Mouse (Mus musculus): Measurements from ENCODE around the gene Nat8f4. TPM values are rescaled to one million over a fixed set of nuclear protein-coding genes. Genes with fewer than 3 reads are reported as not detected.
A peak's percentile ranks its signal among the peaks of the same experiment; 100 is the strongest.
"Not testable (repeated sequence)": the region's sequence is repeated elsewhere in the genome, so short reads cannot be mapped to it uniquely, and the experiment has no call there.

The Nat8f4 gene
- 1.7 and 2.6 TPM in 2 replicates for polyA plus RNA-seq (2015; fragmentation: Nextera tagmentation; extraction: Ambion mirVana)

DNA sequence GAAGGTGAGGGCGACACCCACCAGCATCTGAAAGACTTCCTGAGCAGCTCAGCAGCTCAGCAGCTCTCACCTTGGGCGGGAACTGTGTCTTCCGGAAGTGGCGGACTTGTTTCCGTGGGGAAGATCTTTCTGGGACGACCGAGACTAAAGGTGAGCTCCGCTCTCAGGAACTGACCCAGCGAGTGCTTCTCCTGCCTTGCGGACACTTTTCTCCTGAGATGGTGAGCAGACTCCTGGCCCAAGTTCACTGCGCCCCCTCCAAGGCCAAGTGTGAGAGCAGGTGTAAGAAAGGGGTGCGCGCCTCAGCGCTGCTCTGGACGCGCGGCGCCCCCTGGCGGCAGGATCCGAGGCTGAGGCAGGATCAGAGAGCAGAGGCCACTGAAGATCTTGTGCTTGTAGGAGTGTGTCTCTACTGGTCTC, at the start of gene Nat8f4:
Gene Nat8f4 (minus strand): TSS at position 243 of the 420 bp plus-strand sequence.
- H3K9ac ChIP-seq (ENCODE audit: low read length); H3K27ac ChIP-seq (replicated peaks); H3K27me3 ChIP-seq (ENCODE audit: control insufficient read depth, insufficient read depth, low read length); H3K36me3 ChIP-seq (ENCODE audit: control insufficient read depth, insufficient read depth, low read length); H3K4me1 ChIP-seq (replicated peaks; ENCODE audit: control insufficient read depth, insufficient read depth); H3K9me3 ChIP-seq (ENCODE audit: control insufficient read depth, low read length): not testable (repeated sequence)
- H3K4me3 ChIP-seq (ENCODE audit: low read depth, low read length) = peak within 1 kb of the TSS; percentile 22
- DNase-seq (ENCODE audit: low spot score) = peak; percentile 61
- TF ChIP-seq CTCF (IDR thresholded peaks at IDR 0.05; ENCODE audit: low read depth) = peak; percentile 86
- 19% methylated on average over 20 of the region's 20 CpGs for WGBS
- peak; percentile 77 for ATAC-seq (ENCODE audit: low FRiP score, low TSS enrichment)
- peak within 1 kb of the TSS; percentile 32 for H3K4me2 ChIP-seq (replicated peaks; ENCODE audit: low read depth)

DNA sequence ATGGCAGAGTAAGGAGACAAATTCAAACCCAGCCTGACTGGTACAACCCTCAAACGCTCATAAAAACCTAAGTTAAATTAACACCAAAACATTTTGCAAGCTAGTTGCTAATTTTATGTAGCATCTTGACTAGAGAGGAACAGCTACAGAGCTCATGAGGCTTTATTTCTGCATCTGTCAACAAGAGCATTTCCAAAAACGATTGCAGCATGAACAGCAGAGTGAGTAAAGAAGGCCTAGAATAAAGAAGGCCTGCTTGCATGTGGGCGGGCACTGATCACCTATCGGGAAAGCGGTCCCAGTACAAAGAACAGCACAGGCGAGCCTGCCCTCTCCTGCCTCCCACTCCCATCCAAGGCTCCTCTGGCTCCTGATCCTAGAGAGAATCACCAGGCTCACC, 43.9 kb upstream of the Nat8f4 start:
- H3K36me3 ChIP-seq (ENCODE audit: control insufficient read depth, insufficient read depth, low read length) = peaks cover 29% of the 10 kb centered on the region
- ATAC-seq (ENCODE audit: low FRiP score, low TSS enrichment) (no peak), DNase-seq (ENCODE audit: low spot score) (no peak)
- H3K4me1 ChIP-seq (replicated peaks; ENCODE audit: control insufficient read depth, insufficient read depth) = no peaks in the 10 kb centered on the region
- H3K4me2 ChIP-seq (replicated peaks; ENCODE audit: low read depth) = no peak overlapping the region
- H3K27ac ChIP-seq (replicated peaks) = no peak overlapping the region
- H3K27me3 ChIP-seq (ENCODE audit: control insufficient read depth, insufficient read depth, low read length) = no peaks in the 10 kb centered on the region
- TF ChIP-seq CTCF (IDR thresholded peaks at IDR 0.05; ENCODE audit: low read depth) = no peak
- no peak for TF ChIP-seq EP300 (optimal IDR thresholded peaks at IDR 0.05)
- no peak overlapping the region for H3K4me3 ChIP-seq (ENCODE audit: low read depth, low read length)
- H3K9me3 ChIP-seq (ENCODE audit: control insufficient read depth, low read length) = no peaks in the 10 kb centered on the region
- no peak overlapping the region for H3K9ac ChIP-seq (ENCODE audit: low read length)
- 83% methylated on average over 6 of the region's 6 CpGs for WGBS

DNA sequence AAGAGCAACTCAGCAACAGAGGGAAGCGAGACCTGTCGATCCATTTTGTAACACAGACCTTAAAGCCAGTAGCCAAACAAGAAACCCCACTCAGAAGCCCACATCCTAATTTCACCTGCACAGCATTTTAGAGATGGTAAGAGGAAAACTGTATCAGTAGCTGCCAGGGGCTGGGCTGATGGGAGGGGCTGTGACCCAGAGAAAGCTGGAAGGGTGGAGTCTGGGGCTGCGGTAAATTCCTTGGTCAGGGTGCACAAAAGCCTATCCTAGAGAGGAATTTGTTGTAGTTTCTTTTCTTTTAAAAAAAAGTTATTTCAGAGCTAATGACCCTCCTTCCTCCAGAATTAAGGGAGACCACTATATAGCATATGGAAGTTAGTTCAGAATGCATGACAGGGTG, 37.8 kb upstream of the Nat8f4 start:
- H3K27me3 ChIP-seq (ENCODE audit: control insufficient read depth, insufficient read depth, low read length) = no peaks in the 10 kb centered on the region
- peaks cover 12% of the 10 kb centered on the region for H3K36me3 ChIP-seq (ENCODE audit: control insufficient read depth, insufficient read depth, low read length)
- no peak for DNase-seq (ENCODE audit: low spot score)
- TF ChIP-seq EP300 (optimal IDR thresholded peaks at IDR 0.05) (no peak), CTCF (IDR thresholded peaks at IDR 0.05; ENCODE audit: low read depth) (no peak)
- H3K9ac ChIP-seq (ENCODE audit: low read length) = no peak overlapping the region
- H3K27ac ChIP-seq (replicated peaks) = no peak overlapping the region
- ATAC-seq (ENCODE audit: low FRiP score, low TSS enrichment) = no peak
- no peak overlapping the region for H3K4me2 ChIP-seq (replicated peaks; ENCODE audit: low read depth)
- H3K9me3 ChIP-seq (ENCODE audit: control insufficient read depth, low read length) = no peaks in the 10 kb centered on the region
- H3K4me3 ChIP-seq (ENCODE audit: low read depth, low read length) = no peak overlapping the region
- H3K4me1 ChIP-seq (replicated peaks; ENCODE audit: control insufficient read depth, insufficient read depth) = no peaks in the 10 kb centered on the region
- WGBS = 88% methylated on average over 3 of the region's 3 CpGs

- Histone ChIP-seq H3K9me3 (ENCODE audit: control insufficient read depth, low read length) (no peaks in the 10 kb centered on the region), H3K9ac (ENCODE audit: low read length) (no peak overlapping the region), H3K4me2 (replicated peaks; ENCODE audit: low read depth) (no peak overlapping the region), H3K36me3 (ENCODE audit: control insufficient read depth, insufficient read depth, low read length) (no peaks in the 10 kb centered on the region; the same call in 1 of the 2 replicates), H3K27me3 (ENCODE audit: control insufficient read depth, insufficient read depth, low read length) (no peaks in the 10 kb centered on the region), H3K4me3 (ENCODE audit: low read depth, low read length) (no peak overlapping the region), H3K4me1 (replicated peaks; ENCODE audit: control insufficient read depth, insufficient read depth) (no peaks in the 10 kb centered on the region), H3K27ac (replicated peaks) (no peak overlapping the region)
- DNase-seq (ENCODE audit: low spot score) (no peak), ATAC-seq (ENCODE audit: low FRiP score, low TSS enrichment) (no peak)
- WGBS = 65% methylated on average over 10 of the region's 10 CpGs
- TF ChIP-seq EP300 (optimal IDR thresholded peaks at IDR 0.05) = no peak
Measured at GRCm38 (mm10) chr6:85938701-85939100, 34.0 kb upstream of the Nat8f4 start.

DNA sequence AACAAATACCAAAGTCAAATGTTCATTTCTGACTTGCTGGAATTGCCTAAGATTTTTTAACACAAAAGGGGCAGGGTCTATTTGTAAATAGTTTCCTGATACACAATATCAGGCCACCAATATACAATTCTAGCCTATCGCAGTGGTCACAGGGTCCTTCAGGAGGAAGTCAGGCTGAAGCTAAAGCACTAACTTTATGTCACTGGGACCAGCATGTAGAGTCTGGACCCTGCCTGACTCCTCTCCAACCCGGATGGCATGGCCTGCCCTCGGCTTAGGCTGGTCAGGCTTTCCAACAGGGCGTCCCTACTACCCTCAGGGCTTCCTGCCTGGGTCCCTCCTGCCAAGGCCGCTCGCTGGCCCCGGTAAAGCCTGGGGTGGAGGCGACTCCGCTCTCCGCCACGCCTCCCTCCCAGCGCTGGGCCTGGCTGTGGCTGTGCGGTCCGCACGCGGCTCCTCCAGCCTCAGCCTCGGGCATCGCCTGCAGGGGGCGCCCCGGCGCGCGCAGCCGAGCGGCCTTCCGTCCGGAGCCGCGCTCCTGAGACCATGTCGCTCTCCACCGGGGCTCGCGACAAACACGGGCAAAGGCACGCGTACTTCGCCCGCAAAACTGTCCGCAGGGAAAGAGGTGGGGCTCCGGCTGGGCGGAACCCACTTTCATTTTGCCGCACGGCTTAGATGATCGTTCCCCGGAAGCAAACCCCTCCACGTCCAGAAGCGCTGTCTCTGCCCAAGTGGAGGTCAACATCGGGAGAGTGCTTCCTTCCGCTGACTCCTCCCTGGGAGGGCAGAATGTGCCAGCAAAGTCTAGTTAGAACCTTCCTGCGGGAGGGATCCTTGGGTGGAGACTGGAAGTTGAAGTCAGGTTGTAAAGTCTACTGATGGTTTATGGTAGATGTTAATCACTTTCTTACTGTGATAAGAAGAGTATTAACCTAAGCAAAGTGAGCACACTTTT, 32.1 kb upstream of the Nat8f4 start:
- WGBS = 1% methylated on average over 32 of the region's 50 CpGs
- peak; percentile 71 for TF ChIP-seq CTCF (IDR thresholded peaks at IDR 0.05; ENCODE audit: low read depth)

DNA sequence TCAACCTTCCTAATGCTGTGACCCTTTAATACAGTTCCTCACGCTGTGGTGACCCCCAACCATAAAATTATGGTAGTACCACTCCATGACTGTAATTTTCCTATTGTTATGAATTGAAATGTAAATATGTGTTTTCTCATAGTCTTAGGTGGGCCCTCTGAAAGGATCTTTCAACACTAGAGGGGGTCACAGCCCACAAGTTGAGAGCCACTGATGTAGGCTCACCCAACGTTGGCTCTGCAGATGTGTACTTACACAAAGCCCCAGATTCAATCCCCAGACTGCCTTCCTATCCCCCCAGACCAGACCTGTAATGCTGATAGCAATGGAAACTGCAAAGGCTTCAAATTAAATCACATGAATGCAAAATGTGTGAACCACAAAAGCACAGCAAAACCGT, 31.0 kb upstream of the Nat8f4 start:
- Histone ChIP-seq H3K9me3 (ENCODE audit: control insufficient read depth, low read length) (no peaks in the 10 kb centered on the region), H3K27ac (replicated peaks) (no peak overlapping the region), H3K4me1 (replicated peaks; ENCODE audit: control insufficient read depth, insufficient read depth) (no peaks in the 10 kb centered on the region), H3K4me3 (ENCODE audit: low read depth, low read length) (no peak overlapping the region), H3K9ac (ENCODE audit: low read length) (no peak overlapping the region), H3K36me3 (ENCODE audit: control insufficient read depth, insufficient read depth, low read length) (no peaks in the 10 kb centered on the region), H3K27me3 (ENCODE audit: control insufficient read depth, insufficient read depth, low read length) (no peaks in the 10 kb centered on the region), H3K4me2 (replicated peaks; ENCODE audit: low read depth) (no peak overlapping the region)
- DNase-seq (ENCODE audit: low spot score) (no peak), ATAC-seq (ENCODE audit: low FRiP score, low TSS enrichment) (no peak)
- 69% methylated on average over 3 of the region's 3 CpGs for WGBS
- TF ChIP-seq EP300 (optimal IDR thresholded peaks at IDR 0.05) (no peak), CTCF (IDR thresholded peaks at IDR 0.05; ENCODE audit: low read depth) (peak; percentile 52)

More for the DNA sequence above, 32.1 kb upstream of the Nat8f4 start:
- H3K27me3 ChIP-seq (ENCODE audit: control insufficient read depth, insufficient read depth, low read length); H3K9me3 ChIP-seq (ENCODE audit: control insufficient read depth, low read length); H3K4me1 ChIP-seq (replicated peaks; ENCODE audit: control insufficient read depth, insufficient read depth); H3K36me3 ChIP-seq (ENCODE audit: control insufficient read depth, insufficient read depth, low read length): not testable (repeated sequence)
- peak overlapping the region; percentile 58 for H3K9ac ChIP-seq (ENCODE audit: low read length)
- ATAC-seq (ENCODE audit: low FRiP score, low TSS enrichment) (peak; percentile 97), DNase-seq (ENCODE audit: low spot score) (peak; percentile 83)
- peak overlapping the region; percentile 58 for H3K4me2 ChIP-seq (replicated peaks; ENCODE audit: low read depth)
- H3K27ac ChIP-seq (replicated peaks) = peak overlapping the region; percentile 20
- peak overlapping the region; percentile 37 for H3K4me3 ChIP-seq (ENCODE audit: low read depth, low read length)

All from stomach, postnatal 0 days (tissue).